Mouse (Mus musculus): ENCODE measurements around the gene Sp100. TPM values are rescaled to one million over a fixed set of nuclear protein-coding genes. Genes with fewer than 3 reads are reported as not detected.
A peak's percentile ranks its signal among the peaks of the same experiment; 100 is the strongest.
"Not testable (repeated sequence)": the region's sequence is repeated elsewhere in the genome, so short reads cannot be mapped to it uniquely, and the experiment has no call there.

Gene Sp100
- polyA plus RNA-seq, 1 experiment from 2014 or later: 19.2 TPM

DNA sequence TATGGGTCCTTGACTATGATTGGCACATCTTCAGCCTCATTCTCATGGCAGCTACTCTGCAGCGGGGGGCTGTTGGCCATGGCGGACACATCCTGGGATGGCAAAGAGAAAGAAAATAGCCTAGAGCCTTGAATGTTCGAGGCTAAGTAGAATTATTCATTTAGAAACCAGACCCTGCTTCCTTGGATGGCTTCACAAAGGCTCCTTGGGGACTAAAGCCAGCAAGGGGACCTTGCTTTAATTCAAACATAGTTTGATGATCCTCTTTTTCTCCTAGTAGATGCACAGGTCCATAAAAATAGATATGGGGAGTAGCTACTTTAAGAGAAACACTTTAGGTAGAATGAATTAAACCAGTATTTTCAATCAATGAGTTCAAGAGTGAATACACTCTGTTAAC is 12.9 kb upstream of the Sp100 start:
- not testable (repeated sequence) for H3K4me2 ChIP-seq (ENCODE audit: low read length); H3K9ac ChIP-seq (ENCODE audit: low read depth, low read length); H3K4me1 ChIP-seq (replicated peaks; ENCODE audit: insufficient read depth, low read length); H3K36me3 ChIP-seq (ENCODE audit: insufficient read depth, low read length); DNase-seq (ENCODE audit: low spot score); H3K4me3 ChIP-seq (replicated peaks; ENCODE audit: low read depth, low read length); H3K9me3 ChIP-seq (replicated peaks; ENCODE audit: low read length); ATAC-seq (replicated peaks; ENCODE audit: low FRiP score, low read depth); H3K27ac ChIP-seq; H3K27me3 ChIP-seq (ENCODE audit: insufficient read depth, low read length)
- WGBS: 51% methylated on average over 3 of the region's 3 CpGs

DNA sequence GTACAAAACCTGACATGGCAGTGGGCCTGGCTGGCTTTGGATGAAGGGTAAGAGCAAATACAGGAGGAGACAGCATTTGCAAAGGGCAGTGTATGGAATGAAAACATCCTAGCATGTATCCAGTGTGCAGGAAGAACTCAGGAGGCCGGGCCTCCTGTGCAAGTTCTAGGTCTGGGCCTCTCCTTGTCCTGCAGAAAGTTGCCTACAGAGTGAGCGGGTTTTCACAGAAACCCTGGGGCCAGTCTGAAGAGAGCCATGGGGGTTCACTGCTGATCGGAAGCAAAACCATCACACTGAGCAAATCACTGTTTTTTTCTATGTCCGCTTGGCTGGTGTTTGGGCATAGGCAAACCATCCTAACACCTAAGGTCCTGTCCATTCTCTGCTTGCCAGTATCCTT is 11.6 kb upstream of the Sp100 start:
- not testable (repeated sequence) for ATAC-seq (replicated peaks; ENCODE audit: low FRiP score, low read depth); DNase-seq (ENCODE audit: low spot score); H3K27me3 ChIP-seq (ENCODE audit: insufficient read depth, low read length); H3K9ac ChIP-seq (ENCODE audit: low read depth, low read length); H3K4me1 ChIP-seq (replicated peaks; ENCODE audit: insufficient read depth, low read length); H3K27ac ChIP-seq; H3K4me2 ChIP-seq (ENCODE audit: low read length); H3K4me3 ChIP-seq (replicated peaks; ENCODE audit: low read depth, low read length); H3K36me3 ChIP-seq (ENCODE audit: insufficient read depth, low read length); H3K9me3 ChIP-seq (replicated peaks; ENCODE audit: low read length)
- 79% methylated on average over 4 of the region's 4 CpGs for WGBS

- H3K36me3 ChIP-seq (ENCODE audit: insufficient read depth, low read length); H3K9me3 ChIP-seq (replicated peaks; ENCODE audit: low read length); H3K4me3 ChIP-seq (replicated peaks; ENCODE audit: low read depth, low read length); DNase-seq (ENCODE audit: low spot score); ATAC-seq (replicated peaks; ENCODE audit: low FRiP score, low read depth); H3K27ac ChIP-seq; H3K9ac ChIP-seq (ENCODE audit: low read depth, low read length); H3K4me1 ChIP-seq (replicated peaks; ENCODE audit: insufficient read depth, low read length); H3K4me2 ChIP-seq (ENCODE audit: low read length); H3K27me3 ChIP-seq (ENCODE audit: insufficient read depth, low read length): not testable (repeated sequence)
- 72% methylated on average over 3 of the region's 5 CpGs for WGBS
Observed at GRCm38 (mm10) chr1:85650524-85650923, 736 bp downstream of the Sp100 start.

- not testable (repeated sequence) for H3K27me3 ChIP-seq (ENCODE audit: insufficient read depth, low read length); DNase-seq (ENCODE audit: low spot score); H3K4me1 ChIP-seq (replicated peaks; ENCODE audit: insufficient read depth, low read length); H3K27ac ChIP-seq; H3K36me3 ChIP-seq (ENCODE audit: insufficient read depth, low read length); H3K4me3 ChIP-seq (replicated peaks; ENCODE audit: low read depth, low read length); ATAC-seq (replicated peaks; ENCODE audit: low FRiP score, low read depth); H3K4me2 ChIP-seq (ENCODE audit: low read length); H3K9me3 ChIP-seq (replicated peaks; ENCODE audit: low read length); H3K9ac ChIP-seq (ENCODE audit: low read depth, low read length)
- 78% methylated on average over 13 of the region's 13 CpGs for WGBS
Observed at GRCm38 (mm10) chr1:85651770-85652275, 2.0 kb downstream of the Sp100 start.

GRCm38 (mm10) chr1:85657211-85657610 is 7.4 kb downstream of the Sp100 start:
- H3K9me3 ChIP-seq (replicated peaks; ENCODE audit: low read length); H3K4me1 ChIP-seq (replicated peaks; ENCODE audit: insufficient read depth, low read length); H3K36me3 ChIP-seq (ENCODE audit: insufficient read depth, low read length); DNase-seq (ENCODE audit: low spot score); H3K27ac ChIP-seq; H3K9ac ChIP-seq (ENCODE audit: low read depth, low read length); H3K4me3 ChIP-seq (replicated peaks; ENCODE audit: low read depth, low read length); H3K27me3 ChIP-seq (ENCODE audit: insufficient read depth, low read length); ATAC-seq (replicated peaks; ENCODE audit: low FRiP score, low read depth); H3K4me2 ChIP-seq (ENCODE audit: low read length): not testable (repeated sequence)
- 74% methylated on average over 2 of the region's 2 CpGs for WGBS

- no peak for ATAC-seq (replicated peaks; ENCODE audit: low FRiP score, low read depth)
- no peak overlapping the region for H3K9ac ChIP-seq (ENCODE audit: low read depth, low read length)
Observed at GRCm38 (mm10) chr1:85664266-85664665, 14.5 kb downstream of the Sp100 start.

DNA sequence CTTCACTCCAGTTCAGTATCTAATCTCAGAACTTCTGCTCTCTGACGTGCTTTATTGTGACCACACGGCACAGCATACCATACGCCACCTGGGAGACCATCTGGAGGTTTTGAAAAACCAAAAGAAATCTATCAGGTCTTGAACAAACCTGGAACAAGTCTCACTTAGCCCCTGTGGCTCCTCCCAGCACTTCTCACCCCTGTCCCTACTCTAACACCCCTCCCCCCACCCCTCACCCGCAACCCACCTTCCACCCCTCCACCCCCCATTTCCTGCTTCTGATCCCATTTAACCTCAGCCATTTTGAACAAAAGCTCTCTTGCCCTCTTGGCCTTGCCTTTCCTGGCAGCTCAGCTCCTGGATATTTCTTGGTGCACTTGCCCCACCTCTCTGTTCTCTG is 30.4 kb downstream of the Sp100 start:
- ATAC-seq (replicated peaks; ENCODE audit: low FRiP score, low read depth) (no peak), DNase-seq (ENCODE audit: low spot score) (peak; percentile 5)
- Histone ChIP-seq H3K4me2 (ENCODE audit: low read length) (no peak overlapping the region), H3K9ac (ENCODE audit: low read depth, low read length) (no peak overlapping the region), H3K4me3 (replicated peaks; ENCODE audit: low read depth, low read length) (no peak overlapping the region), H3K27me3 (ENCODE audit: insufficient read depth, low read length) (no peaks in the 10 kb centered on the region), H3K9me3 (replicated peaks; ENCODE audit: low read length) (no peaks in the 10 kb centered on the region), H3K27ac (no peak overlapping the region), H3K36me3 (ENCODE audit: insufficient read depth, low read length) (no peaks in the 10 kb centered on the region), H3K4me1 (replicated peaks; ENCODE audit: insufficient read depth, low read length) (no peaks in the 10 kb centered on the region)
- no peak for TF ChIP-seq CTCF (IDR thresholded peaks at IDR 0.05; ENCODE audit: low read depth)
- 58% methylated on average over 4 of the region's 4 CpGs for WGBS

More at GRCm38 (mm10) chr1:85664266-85664665, 14.5 kb downstream of the Sp100 start:
- no peaks in the 10 kb centered on the region for H3K27me3 ChIP-seq (ENCODE audit: insufficient read depth, low read length)
- DNase-seq (ENCODE audit: low spot score): no peak
- H3K4me1 ChIP-seq (replicated peaks; ENCODE audit: insufficient read depth, low read length): no peaks in the 10 kb centered on the region
- H3K36me3 ChIP-seq (ENCODE audit: insufficient read depth, low read length): no peaks in the 10 kb centered on the region
- H3K4me2 ChIP-seq (ENCODE audit: low read length): no peak overlapping the region
- no peak overlapping the region for H3K4me3 ChIP-seq (replicated peaks; ENCODE audit: low read depth, low read length)
- H3K27ac ChIP-seq: no peak overlapping the region
- no peak for TF ChIP-seq CTCF (IDR thresholded peaks at IDR 0.05; ENCODE audit: low read depth)
- H3K9me3 ChIP-seq (replicated peaks; ENCODE audit: low read length): no peaks in the 10 kb centered on the region
